Mouse (Mus musculus) cerebellum, adult 2 months (tissue): ENCODE data around the gene Zfp704.

Source experiments
- CTCF ChIP-seq: fragments of 200-500 bp; IDR thresholded peaks from 2 replicates; pipeline ENCODE4 v1.5.1; 2011; ENCODE audit warnings: low read depth, mild to moderate bottlenecking, control low read depth, low read length, moderate library complexity, borderline replicate concordance; ENCODE audit not compliant: insufficient read depth
- POLR2A ChIP-seq: fragments of 200-500 bp; IDR thresholded peaks from 2 replicates; pipeline ENCODE4 v1.6.1; 2011; ENCODE audit warnings: low read length, control low read depth, borderline replicate concordance; ENCODE audit not compliant: insufficient read depth

GRCm38 (mm10) chr3:9456380-9456890 lies 153.4 kb downstream of the Zfp704 start:
- TF ChIP-seq CTCF, result no peak
- TF ChIP-seq POLR2A, result no peak
